Mouse (Mus musculus): ENCODE measurements around the gene Shf. TPM values are rescaled to one million over a fixed set of nuclear protein-coding genes. Genes with fewer than 3 reads are reported as not detected.

Shf gene
- polyA plus RNA-seq, 1 experiment from 2014 or later, result 17.9 TPM

GRCm38 (mm10) chr2:122354191-122354929 lies 14.6 kb downstream of the Shf start:
- DNase-seq (ENCODE audit: low spot score) (no peak), ATAC-seq (ENCODE audit: low FRiP score) (no peak)
- H3K4me1 ChIP-seq (replicated peaks; ENCODE audit: control insufficient read depth, insufficient read depth, low read length), result peaks cover 49% of the 10 kb centered on the region
- WGBS, result 47% methylated on average over 12 of the region's 12 CpGs
- no peak overlapping the region for H3K4me3 ChIP-seq (replicated peaks; ENCODE audit: low read length)
- H3K9me3 ChIP-seq (ENCODE audit: control insufficient read depth, low read length), result no peaks in the 10 kb centered on the region
- H3K27ac ChIP-seq, result peak overlapping the region; percentile 89
- H3K27me3 ChIP-seq (ENCODE audit: control insufficient read depth, insufficient read depth, low read length), result no peaks in the 10 kb centered on the region
- H3K9ac ChIP-seq, result 0 out of 2 replicates have a peak overlapping the region, but pooled peaks have one; percentile 13
- H3K36me3 ChIP-seq (replicated peaks; ENCODE audit: control insufficient read depth, insufficient read depth), result peaks cover 45% of the 10 kb centered on the region
- H3K4me2 ChIP-seq (replicated peaks), result no peak overlapping the region

- DNase-seq (ENCODE audit: low spot score) (no peak), ATAC-seq (ENCODE audit: low FRiP score) (no peak)
- Histone ChIP-seq H3K36me3 (replicated peaks; ENCODE audit: control insufficient read depth, insufficient read depth) (peaks cover 40% of the 10 kb centered on the region), H3K4me2 (replicated peaks) (no peak overlapping the region), H3K27ac (peak overlapping the region; percentile 89), H3K27me3 (ENCODE audit: control insufficient read depth, insufficient read depth, low read length) (no peaks in the 10 kb centered on the region), H3K9ac (0 out of 2 replicates have a peak overlapping the region, but pooled peaks have one; percentile 13), H3K4me3 (replicated peaks; ENCODE audit: low read length) (no peak overlapping the region), H3K9me3 (ENCODE audit: control insufficient read depth, low read length) (no peaks in the 10 kb centered on the region), H3K4me1 (replicated peaks; ENCODE audit: control insufficient read depth, insufficient read depth, low read length) (peaks cover 54% of the 10 kb centered on the region)
- WGBS, result 64% methylated on average over 8 of the region's 8 CpGs
Observed at GRCm38 (mm10) chr2:122353765-122354164, 15.2 kb downstream of the Shf start.

GRCm38 (mm10) chr2:122352992-122353391 lies 16.0 kb downstream of the Shf start:
- 0 out of 2 replicates have a peak overlapping the region, but pooled peaks have one; percentile 6 for H3K9ac ChIP-seq
- WGBS, result 74% methylated on average over 6 of the region's 6 CpGs
- ATAC-seq (ENCODE audit: low FRiP score) (no peak), DNase-seq (ENCODE audit: low spot score) (no peak)
- peak overlapping the region; percentile 89 for H3K27ac ChIP-seq
- no peak overlapping the region for H3K4me2 ChIP-seq (replicated peaks)
- H3K4me1 ChIP-seq (replicated peaks; ENCODE audit: control insufficient read depth, insufficient read depth, low read length), result peaks cover 58% of the 10 kb centered on the region
- no peaks in the 10 kb centered on the region for H3K27me3 ChIP-seq (ENCODE audit: control insufficient read depth, insufficient read depth, low read length)
- H3K36me3 ChIP-seq (replicated peaks; ENCODE audit: control insufficient read depth, insufficient read depth), result peaks cover 36% of the 10 kb centered on the region
- no peaks in the 10 kb centered on the region for H3K9me3 ChIP-seq (ENCODE audit: control insufficient read depth, low read length)
- H3K4me3 ChIP-seq (replicated peaks; ENCODE audit: low read length), result no peak overlapping the region

GRCm38 (mm10) chr2:122351931-122352329 lies 17.0 kb downstream of the Shf start:
- peaks cover 25% of the 10 kb centered on the region for H3K36me3 ChIP-seq (replicated peaks; ENCODE audit: control insufficient read depth, insufficient read depth)
- peak overlapping the region; percentile 89 for H3K27ac ChIP-seq
- no peak overlapping the region for H3K4me2 ChIP-seq (replicated peaks)
- DNase-seq (ENCODE audit: low spot score) (peak; percentile 87), ATAC-seq (ENCODE audit: low FRiP score) (peak; percentile 25; the same call in 1 of the 2 replicates)
- no peak overlapping the region for H3K4me3 ChIP-seq (replicated peaks; ENCODE audit: low read length)
- no peaks in the 10 kb centered on the region for H3K27me3 ChIP-seq (ENCODE audit: control insufficient read depth, insufficient read depth, low read length)
- 24% methylated on average over 4 of the region's 4 CpGs for WGBS
- H3K9ac ChIP-seq, result no peak overlapping the region
- H3K9me3 ChIP-seq (ENCODE audit: control insufficient read depth, low read length), result no peaks in the 10 kb centered on the region
- H3K4me1 ChIP-seq (replicated peaks; ENCODE audit: control insufficient read depth, insufficient read depth, low read length), result peaks cover 63% of the 10 kb centered on the region

- H3K27me3 ChIP-seq (ENCODE audit: control insufficient read depth, insufficient read depth, low read length), result no peaks in the 10 kb centered on the region
- H3K4me1 ChIP-seq (replicated peaks; ENCODE audit: control insufficient read depth, insufficient read depth, low read length), result peaks cover 63% of the 10 kb centered on the region
- DNase-seq (ENCODE audit: low spot score) (peak; percentile 51), ATAC-seq (ENCODE audit: low FRiP score) (no peak)
- no peak overlapping the region for H3K4me2 ChIP-seq (replicated peaks)
- H3K9me3 ChIP-seq (ENCODE audit: control insufficient read depth, low read length), result no peaks in the 10 kb centered on the region
- 59% methylated on average over 5 of the region's 5 CpGs for WGBS
- peaks cover 19% of the 10 kb centered on the region for H3K36me3 ChIP-seq (replicated peaks; ENCODE audit: control insufficient read depth, insufficient read depth)
- H3K27ac ChIP-seq, result peak overlapping the region; percentile 89
- H3K4me3 ChIP-seq (replicated peaks; ENCODE audit: low read length), result no peak overlapping the region
- H3K9ac ChIP-seq, result no peak overlapping the region
Observed at GRCm38 (mm10) chr2:122351156-122351930, 17.6 kb downstream of the Shf start.

GRCm38 (mm10) chr2:122349136-122349785 lies 19.7 kb downstream of the Shf start:
- peak overlapping the region; percentile 40 for H3K4me3 ChIP-seq (replicated peaks; ENCODE audit: low read length)
- no peaks in the 10 kb centered on the region for H3K9me3 ChIP-seq (ENCODE audit: control insufficient read depth, low read length)
- no peaks in the 10 kb centered on the region for H3K27me3 ChIP-seq (ENCODE audit: control insufficient read depth, insufficient read depth, low read length)
- H3K4me1 ChIP-seq (replicated peaks; ENCODE audit: control insufficient read depth, insufficient read depth, low read length), result peaks cover 56% of the 10 kb centered on the region
- H3K9ac ChIP-seq, result peak overlapping the region; percentile 84
- H3K27ac ChIP-seq, result peak overlapping the region; percentile 98
- H3K36me3 ChIP-seq (replicated peaks; ENCODE audit: control insufficient read depth, insufficient read depth), result peaks cover 11% of the 10 kb centered on the region; the same call in 1 of the 2 replicates
- ATAC-seq (ENCODE audit: low FRiP score) (peak; percentile 41), DNase-seq (ENCODE audit: low spot score) (no peak)
- WGBS, result 7% methylated on average over 14 of the region's 14 CpGs
- H3K4me2 ChIP-seq (replicated peaks), result peak overlapping the region; percentile 58

GRCm38 (mm10) chr2:122348531-122349131 lies 20.3 kb downstream of the Shf start:
- Histone ChIP-seq H3K36me3 (replicated peaks; ENCODE audit: control insufficient read depth, insufficient read depth) (peaks cover 7% of the 10 kb centered on the region; the same call in 1 of the 2 replicates), H3K27me3 (ENCODE audit: control insufficient read depth, insufficient read depth, low read length) (no peaks in the 10 kb centered on the region), H3K4me2 (replicated peaks) (peak overlapping the region; percentile 58), H3K27ac (peak overlapping the region; percentile 98), H3K4me1 (replicated peaks; ENCODE audit: control insufficient read depth, insufficient read depth, low read length) (peaks cover 49% of the 10 kb centered on the region), H3K9ac (peak overlapping the region; percentile 84), H3K4me3 (replicated peaks; ENCODE audit: low read length) (peak overlapping the region; percentile 40), H3K9me3 (ENCODE audit: control insufficient read depth, low read length) (no peaks in the 10 kb centered on the region)
- peak; percentile 86 for DNase-seq (ENCODE audit: low spot score)
- under 1% methylated on average over 50 of the region's 63 CpGs for WGBS
- ATAC-seq (ENCODE audit: low FRiP score), result peak; percentile 81

GRCm38 (mm10) chr2:122347257-122347656 lies 21.7 kb downstream of the Shf start:
- Histone ChIP-seq H3K9ac (no peak overlapping the region), H3K4me1 (replicated peaks; ENCODE audit: control insufficient read depth, insufficient read depth, low read length) (peaks cover 36% of the 10 kb centered on the region), H3K27me3 (ENCODE audit: control insufficient read depth, insufficient read depth, low read length) (no peaks in the 10 kb centered on the region), H3K27ac (0 out of 2 replicates have a peak overlapping the region, but pooled peaks have one; percentile 98), H3K4me2 (replicated peaks) (no peak overlapping the region), H3K36me3 (replicated peaks; ENCODE audit: control insufficient read depth, insufficient read depth) (no peaks in the 10 kb centered on the region), H3K9me3 (ENCODE audit: control insufficient read depth, low read length) (no peaks in the 10 kb centered on the region), H3K4me3 (replicated peaks; ENCODE audit: low read length) (no peak overlapping the region)
- no peak for ATAC-seq (ENCODE audit: low FRiP score)
- WGBS, result 94% methylated on average over 3 of the region's 3 CpGs
- no peak for DNase-seq (ENCODE audit: low spot score)
